Mouse (Mus musculus) neural tube, embryonic 12.5 days (tissue): ENCODE measurements around the gene Apbb2. TPM values are rescaled to one million over a fixed set of nuclear protein-coding genes. Genes with fewer than 3 reads are reported as not detected.

Source experiments
- ATAC-seq: fragments of 200-750 bp; cut with Nextera tagmentation; 2 replicates; pipeline ENCODE4 v1.8.0; 2017; ENCODE audit warnings: low read depth, mild to moderate bottlenecking, moderate TSS enrichment, moderate library complexity; ENCODE audit not compliant: low FRiP score
- H3K27ac ChIP-seq: fragments of 300-500 bp; sonication (generic); 2 replicates; pipeline ENCODE4 v1.5.1; 2016
- H3K27me3 ChIP-seq: fragments of 300-500 bp; sonication (generic); replicated peaks from 2 replicates; pipeline ENCODE4 v1.6.1; 2016; ENCODE audit warnings: mild to moderate bottlenecking
- H3K36me3 ChIP-seq: fragments of 300-500 bp; sonication (generic); 2 replicates; pipeline ENCODE4 v1.6.1; 2016; ENCODE audit warnings: mild to moderate bottlenecking
- H3K4me1 ChIP-seq: fragments of 300-500 bp; sonication (generic); 2 replicates; pipeline ENCODE4 v1.6.1; 2016
- H3K4me2 ChIP-seq: fragments of 300-500 bp; sonication (generic); replicated peaks from 2 replicates; pipeline ENCODE4 v1.6.1; 2016; ENCODE audit warnings: mild to moderate bottlenecking
- H3K4me3 ChIP-seq: fragments of 300-500 bp; sonication (generic); 2 replicates; pipeline ENCODE4 v1.5.1; 2016
- H3K9ac ChIP-seq: fragments of 300-500 bp; sonication (generic); 2 replicates; pipeline ENCODE4 v1.6.1; 2016; ENCODE audit warnings: mild to moderate bottlenecking
- H3K9me3 ChIP-seq: fragments of 300-500 bp; sonication (generic); 2 replicates; pipeline ENCODE4 v1.6.1; 2016; ENCODE audit warnings: mild to moderate bottlenecking
- WGBS: fragments of 180-500 bp; shearing (Covaris S2); methylation state at CpG from one replicate; pipeline ENCODE4 v1.1.7; 2016; 5-methylcytosine and 5-hydroxymethylcytosine counted together
- polyA plus RNA-seq: library from polyadenylated mRNA; unstranded; fragments of >200 nt; fragmentation: Nextera tagmentation; extraction: Ambion mirVana; gene quantifications from 2 replicates; pipeline ENCODE4 v1.2.1, GENCODE M21; 2016

Gene Apbb2
- 80.5 and 88.5 TPM in 2 replicates for polyA plus RNA-seq

- Histone ChIP-seq H3K9ac (peak within 1 kb of the TSS; percentile 97), H3K4me2 (peak within 1 kb of the TSS; percentile 77), H3K36me3 (no peaks in the 10 kb centered on the region), H3K9me3 (no peaks in the 10 kb centered on the region), H3K27ac (peak within 1 kb of the TSS; percentile 97), H3K4me3 (peak within 1 kb of the TSS; percentile 79), H3K4me1 (peaks cover 38% of the 10 kb centered on the region), H3K27me3 (no peaks in the 10 kb centered on the region)
- WGBS = 1% methylated on average over 39 of the region's 39 CpGs
- peak; percentile 94 for ATAC-seq
These were observed at the start of gene Apbb2 for GRCm38 (mm10) chr5:66618597-66618996. Apbb2 (minus strand) TSS chr5:66618784.

- no peaks in the 10 kb centered on the region for H3K9me3 ChIP-seq
- H3K4me2 ChIP-seq = no peak overlapping the region
- 60% methylated on average over 5 of the region's 5 CpGs for WGBS
- ATAC-seq = no peak
- no peak overlapping the region for H3K4me3 ChIP-seq
- H3K27ac ChIP-seq = no peak overlapping the region
- no peak overlapping the region for H3K9ac ChIP-seq
- no peaks in the 10 kb centered on the region for H3K27me3 ChIP-seq
- no peaks in the 10 kb centered on the region for H3K4me1 ChIP-seq
- no peaks in the 10 kb centered on the region for H3K36me3 ChIP-seq
These were observed 35.6 kb upstream of the Apbb2 start for GRCm38 (mm10) chr5:66654220-66654619.

DNA sequence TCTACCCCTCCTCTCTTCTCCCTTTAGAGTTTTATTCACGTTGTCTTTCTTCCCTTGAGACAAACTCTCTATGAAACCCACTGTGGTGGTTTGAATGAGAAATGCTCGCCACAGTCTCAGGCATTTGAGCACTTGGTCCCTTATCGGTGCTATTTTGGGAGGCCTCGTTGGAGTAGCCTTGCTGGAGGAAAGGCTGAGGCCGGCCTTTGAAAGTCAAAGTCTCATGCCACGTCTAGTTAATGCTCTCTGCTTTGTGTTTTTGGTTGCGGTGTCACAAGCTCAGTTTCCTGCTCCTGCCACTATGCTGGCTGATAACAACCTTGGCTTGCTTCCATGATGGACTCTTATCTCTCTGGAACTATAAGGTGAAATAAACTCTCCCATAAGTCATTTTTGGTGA lies 28.9 kb upstream of the Apbb2 start:
- Histone ChIP-seq H3K4me1 (no peaks in the 10 kb centered on the region), H3K4me2 (no peak overlapping the region), H3K27ac (no peak overlapping the region), H3K4me3 (no peak overlapping the region), H3K36me3 (no peaks in the 10 kb centered on the region), H3K9ac (no peak overlapping the region), H3K9me3 (no peaks in the 10 kb centered on the region), H3K27me3 (no peaks in the 10 kb centered on the region)
- WGBS = 77% methylated on average over 7 of the region's 7 CpGs
- ATAC-seq = no peak

DNA sequence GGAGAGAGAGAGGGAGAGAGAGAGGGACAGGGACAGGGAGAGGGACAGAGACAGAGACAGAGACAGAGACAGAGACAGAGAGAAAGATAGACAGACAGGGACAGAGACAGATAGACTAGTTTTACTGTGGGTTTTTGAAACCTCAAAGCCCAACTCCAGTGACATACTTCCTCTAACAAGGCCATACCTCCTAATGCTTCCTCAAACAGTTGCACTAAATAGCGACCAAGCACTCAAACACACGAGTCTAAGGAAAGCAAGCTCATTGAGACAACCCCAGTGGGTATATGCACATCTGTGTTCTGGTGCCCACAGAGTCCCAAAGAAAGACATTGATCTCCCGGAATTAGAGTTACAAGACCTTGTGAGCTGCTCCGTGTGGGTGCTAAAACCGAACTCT lies 24.7 kb upstream of the Apbb2 start:
- no peaks in the 10 kb centered on the region for H3K4me1 ChIP-seq
- no peak for ATAC-seq
- 86% methylated on average over 5 of the region's 5 CpGs for WGBS
- H3K9ac ChIP-seq = no peak overlapping the region
- H3K4me3 ChIP-seq = no peak overlapping the region
- H3K4me2 ChIP-seq = no peak overlapping the region
- no peak overlapping the region for H3K27ac ChIP-seq
- no peaks in the 10 kb centered on the region for H3K9me3 ChIP-seq
- H3K36me3 ChIP-seq = no peaks in the 10 kb centered on the region
- no peaks in the 10 kb centered on the region for H3K27me3 ChIP-seq

- Histone ChIP-seq H3K4me2 (no peak overlapping the region), H3K9me3 (no peaks in the 10 kb centered on the region), H3K27ac (no peak overlapping the region), H3K36me3 (no peaks in the 10 kb centered on the region), H3K27me3 (no peaks in the 10 kb centered on the region), H3K4me3 (no peak overlapping the region), H3K4me1 (no peaks in the 10 kb centered on the region), H3K9ac (no peak overlapping the region)
- WGBS = 92% methylated on average over 4 of the region's 4 CpGs
- no peak for ATAC-seq
These were observed 23.6 kb upstream of the Apbb2 start for GRCm38 (mm10) chr5:66642156-66642555.

- WGBS = 31% methylated on average over 10 of the region's 10 CpGs
- no peaks in the 10 kb centered on the region for H3K9me3 ChIP-seq
- H3K4me3 ChIP-seq = no peak overlapping the region
- no peak overlapping the region for H3K9ac ChIP-seq
- ATAC-seq = peak; percentile 77
- H3K4me2 ChIP-seq = no peak overlapping the region
- no peaks in the 10 kb centered on the region for H3K36me3 ChIP-seq
- H3K4me1 ChIP-seq = peaks cover 3% of the 10 kb centered on the region; the same call in 1 of the 2 replicates
- no peak overlapping the region for H3K27ac ChIP-seq
- H3K27me3 ChIP-seq = no peaks in the 10 kb centered on the region
These were observed 17.0 kb upstream of the Apbb2 start for GRCm38 (mm10) chr5:66635459-66636079.

GRCm38 (mm10) chr5:66627805-66628204 lies 9.2 kb upstream of the Apbb2 start:
- Histone ChIP-seq H3K36me3 (no peaks in the 10 kb centered on the region), H3K4me2 (no peak overlapping the region), H3K4me3 (no peak overlapping the region), H3K9me3 (no peaks in the 10 kb centered on the region), H3K4me1 (no peaks in the 10 kb centered on the region), H3K27me3 (no peaks in the 10 kb centered on the region), H3K27ac (no peak overlapping the region), H3K9ac (no peak overlapping the region)
- ATAC-seq = no peak
- 70% methylated on average over 7 of the region's 7 CpGs for WGBS

- ATAC-seq = peak; percentile 41; the same call in 1 of the 2 replicates
- Histone ChIP-seq H3K4me2 (peak overlapping the region; percentile 75), H3K36me3 (no peaks in the 10 kb centered on the region), H3K4me3 (peak overlapping the region; percentile 48), H3K27me3 (no peaks in the 10 kb centered on the region), H3K27ac (peak overlapping the region; percentile 26; the same call in 1 of the 2 replicates), H3K9ac (peak overlapping the region; percentile 51), H3K9me3 (no peaks in the 10 kb centered on the region), H3K4me1 (peaks cover 23% of the 10 kb centered on the region)
- WGBS = under 1% methylated on average over 41 of the region's 41 CpGs
These were observed 1.6 kb upstream of the Apbb2 start for GRCm38 (mm10) chr5:66620191-66620625.

DNA sequence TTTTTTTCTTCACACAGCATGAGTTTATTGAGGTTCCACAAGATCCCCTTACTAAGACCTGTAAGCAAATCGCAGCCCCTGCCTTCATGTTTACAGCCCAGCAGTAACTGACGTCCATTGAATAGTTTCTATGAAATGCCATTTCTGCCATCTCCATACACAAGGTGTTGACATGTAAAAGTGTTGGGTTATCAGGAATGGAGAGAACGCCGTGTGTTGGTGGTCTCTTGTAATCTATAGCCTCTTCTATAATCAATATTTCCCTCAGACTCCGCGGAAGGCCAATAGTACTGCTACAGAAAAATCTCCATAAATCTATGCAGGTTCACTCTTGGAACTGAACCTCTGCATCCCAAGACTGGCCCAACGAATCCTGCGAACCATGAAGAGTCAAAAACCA lies 1.1 kb upstream of the Apbb2 start:
- H3K27ac ChIP-seq = no peak overlapping the region
- peak overlapping the region; percentile 48 for H3K4me3 ChIP-seq
- H3K27me3 ChIP-seq = no peaks in the 10 kb centered on the region
- peak overlapping the region; percentile 51; the same call in 1 of the 2 replicates for H3K9ac ChIP-seq
- no peaks in the 10 kb centered on the region for H3K36me3 ChIP-seq
- H3K4me1 ChIP-seq = peaks cover 28% of the 10 kb centered on the region
- no peak for ATAC-seq
- WGBS = 39% methylated on average over 8 of the region's 8 CpGs
- peak overlapping the region; percentile 75 for H3K4me2 ChIP-seq
- no peaks in the 10 kb centered on the region for H3K9me3 ChIP-seq

DNA sequence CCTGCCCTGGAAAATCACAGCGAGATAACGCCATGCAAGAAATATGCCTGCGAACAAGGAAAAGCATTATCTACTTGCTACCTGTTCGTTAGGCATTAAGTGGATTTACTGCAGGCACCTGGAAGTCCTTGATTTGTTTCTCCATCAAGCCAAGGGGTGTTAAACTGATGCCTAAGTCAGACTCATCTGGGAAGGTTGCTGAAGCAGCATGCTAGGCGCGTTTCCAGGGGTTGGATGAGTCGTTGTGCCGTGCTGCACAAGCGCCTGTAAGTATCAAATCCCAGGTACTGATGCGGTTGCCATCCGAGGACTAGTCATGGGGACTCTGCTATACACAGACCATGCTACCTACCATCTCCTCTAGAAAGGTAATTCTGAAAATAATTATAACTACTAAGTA lies 611 bp upstream of the Apbb2 start:
- no peak for ATAC-seq
- H3K4me3 ChIP-seq = no peak overlapping the region

DNA sequence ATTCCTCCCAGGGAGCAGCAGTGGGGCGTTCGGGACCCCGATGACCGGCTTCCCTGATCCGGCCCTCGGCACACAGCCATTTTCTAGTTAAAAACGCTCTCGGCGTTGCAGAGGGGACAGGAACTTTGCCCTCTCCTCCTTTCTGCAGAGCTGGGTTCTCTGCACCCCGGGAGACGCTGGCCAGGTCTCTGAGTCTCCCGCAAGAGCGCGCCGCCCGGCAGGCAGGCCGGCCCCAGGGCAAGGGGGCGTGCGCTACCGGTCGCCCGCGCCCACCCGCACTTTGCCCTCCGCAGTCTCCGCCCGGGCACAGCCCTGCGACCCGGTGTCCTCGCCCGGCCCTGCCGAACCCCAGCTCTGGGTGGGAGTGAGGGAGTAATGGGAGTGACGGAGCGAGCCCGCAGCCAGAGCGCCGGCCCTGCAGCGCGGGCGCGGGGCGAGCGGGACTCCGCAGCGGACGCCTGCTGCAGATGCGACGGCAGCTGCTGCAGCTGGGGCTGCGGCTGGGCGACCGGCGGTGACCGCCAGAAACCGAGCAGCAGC lies 593 bp downstream of the Apbb2 start:
- under 1% methylated on average over 47 of the region's 54 CpGs for WGBS
- H3K27ac ChIP-seq = peak overlapping the region; percentile 97
- peak overlapping the region; percentile 97 for H3K9ac ChIP-seq
- H3K4me1 ChIP-seq = peaks cover 44% of the 10 kb centered on the region
- ATAC-seq = peak; percentile 63
- H3K27me3 ChIP-seq = no peaks in the 10 kb centered on the region
- peak overlapping the region; percentile 77 for H3K4me2 ChIP-seq
- peak overlapping the region; percentile 79 for H3K4me3 ChIP-seq
- H3K36me3 ChIP-seq = no peaks in the 10 kb centered on the region
- H3K9me3 ChIP-seq = no peaks in the 10 kb centered on the region

More for the DNA sequence above, 611 bp upstream of the Apbb2 start:
- peaks cover 33% of the 10 kb centered on the region for H3K4me1 ChIP-seq
- H3K27ac ChIP-seq = no peak overlapping the region
- no peaks in the 10 kb centered on the region for H3K9me3 ChIP-seq
- 35% methylated on average over 11 of the region's 11 CpGs for WGBS
- no peaks in the 10 kb centered on the region for H3K36me3 ChIP-seq
- H3K9ac ChIP-seq = no peak overlapping the region
- peak overlapping the region; percentile 77 for H3K4me2 ChIP-seq
- H3K27me3 ChIP-seq = no peaks in the 10 kb centered on the region

DNA sequence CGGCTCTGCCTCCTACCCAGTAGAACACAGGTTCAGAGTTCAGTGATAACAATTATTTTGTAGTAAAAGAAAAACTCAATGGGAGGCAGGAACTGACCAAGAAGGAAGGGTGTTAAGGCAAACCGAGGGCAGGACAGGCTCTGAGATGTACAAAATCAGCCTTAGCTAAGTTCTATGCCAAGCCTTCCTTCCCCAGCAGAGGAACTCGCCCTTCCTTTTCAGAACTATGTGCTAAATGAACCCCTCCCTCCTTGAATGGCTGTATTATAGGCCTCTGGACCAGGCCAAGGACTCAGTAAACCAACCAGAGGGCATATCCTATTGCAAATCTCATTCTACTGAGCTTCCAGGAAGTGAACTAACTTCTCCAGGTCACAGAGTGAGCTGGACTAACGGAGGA lies 3.6 kb downstream of the Apbb2 start:
- no peak overlapping the region for H3K4me2 ChIP-seq
- H3K4me3 ChIP-seq = no peak overlapping the region
- ATAC-seq = no peak
- H3K36me3 ChIP-seq = no peaks in the 10 kb centered on the region
- no peak overlapping the region for H3K9ac ChIP-seq
- H3K27ac ChIP-seq = no peak overlapping the region
- no peaks in the 10 kb centered on the region for H3K27me3 ChIP-seq
- H3K4me1 ChIP-seq = peaks cover 60% of the 10 kb centered on the region
- WGBS = 78% methylated on average over 4 of the region's 4 CpGs
- H3K9me3 ChIP-seq = no peaks in the 10 kb centered on the region

DNA sequence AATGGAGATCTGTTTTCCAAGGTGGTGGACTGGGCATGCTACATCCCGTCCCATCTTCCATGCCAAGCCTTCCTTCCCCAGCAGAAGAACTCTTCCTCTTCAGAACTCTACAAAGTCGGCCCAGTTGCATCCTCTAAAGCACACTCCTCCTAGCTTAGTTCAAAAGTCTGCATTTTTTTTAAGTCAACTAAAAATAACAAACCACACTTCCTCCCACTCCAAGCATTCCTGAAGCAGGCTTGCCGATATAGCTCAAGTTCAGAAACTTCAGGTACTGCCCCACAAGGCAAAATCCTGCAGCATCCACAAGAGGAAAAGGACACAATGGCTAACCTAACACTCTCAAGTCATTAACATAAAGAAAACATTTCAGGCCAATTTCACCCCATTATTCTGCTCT lies 4.9 kb downstream of the Apbb2 start:
- H3K4me2 ChIP-seq = no peak overlapping the region
- H3K4me3 ChIP-seq = no peak overlapping the region
- H3K9me3 ChIP-seq = no peaks in the 10 kb centered on the region
- no peak overlapping the region for H3K9ac ChIP-seq
- WGBS = 52% methylated on average over 3 of the region's 3 CpGs
- H3K27ac ChIP-seq = no peak overlapping the region
- no peaks in the 10 kb centered on the region for H3K27me3 ChIP-seq
- H3K36me3 ChIP-seq = no peaks in the 10 kb centered on the region
- peaks cover 63% of the 10 kb centered on the region for H3K4me1 ChIP-seq
- no peak for ATAC-seq
